Mouse (Mus musculus): Measurements from ENCODE around the gene Pygm. TPM values are rescaled to one million over a fixed set of nuclear protein-coding genes. Genes with fewer than 3 reads are reported as not detected.

The Pygm gene
- total RNA-seq, 2 experiments from 2014 or later, result 28.4 to 32.7 TPM

GRCm38 (mm10) chr19:6418984-6419692 is 34.9 kb downstream of the Pygm start:
- peak overlapping the region; percentile 63 for H3K4me3 ChIP-seq
- TF ChIP-seq CTCF (IDR thresholded peaks at IDR 0.05), result no peak
- intact Hi-C loops (cut with DNase I), result loop anchor here (1.0 kb wide), 1 partner anchor 33 kb away; no protein-coding TSS in a partner anchor
- peak overlapping the region; percentile 93 for H3K27ac ChIP-seq
- no peak for DNase-seq (ENCODE audit: extremely low spot score in 1 of 2, low spot score in 2 of 2)

GRCm38 (mm10) chr19:6419805-6420310 is 35.7 kb downstream of the Pygm start:
- DNase-seq (ENCODE audit: extremely low spot score in 1 of 2, low spot score in 2 of 2), result no peak
- TF ChIP-seq CTCF (IDR thresholded peaks at IDR 0.05), result no peak
- H3K4me3 ChIP-seq, result peak overlapping the region; percentile 63
- intact Hi-C loops (cut with DNase I), result loop anchor here (2.0 kb wide), 1 partner anchor 45 kb away; no protein-coding TSS in a partner anchor
- H3K27ac ChIP-seq, result peak overlapping the region; percentile 93

GRCm38 (mm10) chr19:6420481-6421210 is 36.4 kb downstream of the Pygm start:
- TF ChIP-seq CTCF (IDR thresholded peaks at IDR 0.05), result no peak
- H3K4me3 ChIP-seq, result peak overlapping the region; percentile 63
- peak; percentile 64 to 74 for DNase-seq (ENCODE audit: extremely low spot score in 1 of 2, low spot score in 2 of 2)
- peak overlapping the region; percentile 40; the same call in 1 of the 2 replicates for H3K27ac ChIP-seq
- intact Hi-C loops (cut with DNase I), result loop anchor here (2.0 kb wide), 1 partner anchor 44 kb away; no protein-coding TSS in a partner anchor

- H3K4me3 ChIP-seq, result peak overlapping the region; percentile 63
- intact Hi-C loops (cut with DNase I), result loop anchor here (2.0 kb wide), 1 partner anchor 44 kb away; no protein-coding TSS in a partner anchor
Observed at GRCm38 (mm10) chr19:6421211-6421590, 37.0 kb downstream of the Pygm start.

GRCm38 (mm10) chr19:6422014-6422413 is 37.8 kb downstream of the Pygm start:
- intact Hi-C loops (cut with DNase I), result no loop called here
- no peak for TF ChIP-seq CTCF (IDR thresholded peaks at IDR 0.05)
- DNase-seq (ENCODE audit: extremely low spot score in 1 of 2, low spot score in 2 of 2), result no peak

More at GRCm38 (mm10) chr19:6421211-6421590, 37.0 kb downstream of the Pygm start:
- no peak for TF ChIP-seq CTCF (IDR thresholded peaks at IDR 0.05)
- H3K27ac ChIP-seq, result no peak overlapping the region
- DNase-seq (ENCODE audit: extremely low spot score in 1 of 2, low spot score in 2 of 2), result peak; percentile 49 to 68

GRCm38 (mm10) chr19:6423241-6423640 is 39.0 kb downstream of the Pygm start:
- DNase-seq (ENCODE audit: extremely low spot score in 1 of 2, low spot score in 2 of 2), result peak in 1 of 2 experiments; percentile 77
- intact Hi-C loops (cut with DNase I), result no loop called here
- H3K27ac ChIP-seq, result no peak overlapping the region
- H3K4me3 ChIP-seq, result no peak overlapping the region
- TF ChIP-seq CTCF (IDR thresholded peaks at IDR 0.05), result no peak

More at GRCm38 (mm10) chr19:6422014-6422413, 37.8 kb downstream of the Pygm start:
- no peak overlapping the region for H3K4me3 ChIP-seq
- H3K27ac ChIP-seq, result no peak overlapping the region

- DNase-seq (ENCODE audit: extremely low spot score in 1 of 2, low spot score in 2 of 2), result no peak
- intact Hi-C loops (cut with DNase I), result no loop called here
- H3K4me3 ChIP-seq, result no peak overlapping the region
- no peak for TF ChIP-seq CTCF (IDR thresholded peaks at IDR 0.05)
- no peak overlapping the region for H3K27ac ChIP-seq
Observed at GRCm38 (mm10) chr19:6424137-6424881, 40.1 kb downstream of the Pygm start.

- no peak for TF ChIP-seq CTCF (IDR thresholded peaks at IDR 0.05)
- DNase-seq (ENCODE audit: extremely low spot score in 1 of 2, low spot score in 2 of 2), result no peak
- Histone ChIP-seq H3K27ac (no peak overlapping the region), H3K4me3 (no peak overlapping the region)
- intact Hi-C loops (cut with DNase I), result no loop called here
Observed at GRCm38 (mm10) chr19:6425595-6425994, 41.4 kb downstream of the Pygm start.

GRCm38 (mm10) chr19:6426703-6427500 is 42.7 kb downstream of the Pygm start:
- Histone ChIP-seq H3K4me3 (no peak overlapping the region), H3K27ac (no peak overlapping the region)
- intact Hi-C loops (cut with DNase I), result no loop called here
- TF ChIP-seq CTCF (IDR thresholded peaks at IDR 0.05), result no peak
- no peak for DNase-seq (ENCODE audit: extremely low spot score in 1 of 2, low spot score in 2 of 2)

GRCm38 (mm10) chr19:6427653-6428434 is 43.6 kb downstream of the Pygm start:
- H3K27ac ChIP-seq, result no peak overlapping the region
- intact Hi-C loops (cut with DNase I), result no loop called here
- no peak for DNase-seq (ENCODE audit: extremely low spot score in 1 of 2, low spot score in 2 of 2)
- no peak for TF ChIP-seq CTCF (IDR thresholded peaks at IDR 0.05)
- H3K4me3 ChIP-seq, result peak overlapping the region; percentile 4; the same call in 1 of the 2 replicates
